Mouse (Mus musculus): ENCODE results near the gene Nadk. TPM values are rescaled to one million over a fixed set of nuclear protein-coding genes. Genes with fewer than 3 reads are reported as not detected.
A peak's percentile ranks its signal among the peaks of the same experiment; 100 is the strongest.

The Nadk gene
- polyA plus RNA-seq, 1 experiment = 141 TPM

- Histone ChIP-seq H3K27me3 (replicated peaks; ENCODE audit: control insufficient read depth, insufficient read depth, low read length) (no peaks in the 10 kb centered on the region), H3K4me3 (ENCODE audit: insufficient read depth, low read depth, low read length) (no peak overlapping the region), H3K27ac (ENCODE audit: insufficient read depth, low read depth, low read length) (no peak overlapping the region), H3K4me1 (ENCODE audit: control insufficient read depth, insufficient read depth, low read length) (no peaks in the 10 kb centered on the region), H3K36me3 (ENCODE audit: control insufficient read depth, insufficient read depth, low read length) (no peaks in the 10 kb centered on the region; the same call in none of the 2 replicates)
- TF ChIP-seq POLR2A (IDR thresholded peaks at IDR 0.05; ENCODE audit: low read depth, low read length) (no peak), CTCF (conservative IDR thresholded peaks at IDR 0.05; ENCODE audit: insufficient read depth, insufficient read length, low read depth, low read length) (no peak)
- WGBS = 94% methylated on average over 5 of the region's 5 CpGs
- no peak for DNase-seq
Observed at GRCm38 (mm10) chr4:155618321-155618720, 56.1 kb downstream of the Nadk start.

GRCm38 (mm10) chr4:155624338-155625291, 62.4 kb downstream of the Nadk start, which contains the start of gene Cdk11b:
Gene Cdk11b, plus strand, starts transcription at chr4:155624854.
- WGBS = under 1% methylated on average over 84 of the region's 84 CpGs
- Histone ChIP-seq H3K36me3 (ENCODE audit: control insufficient read depth, insufficient read depth, low read length) (no peaks in the 10 kb centered on the region; the same call in none of the 2 replicates), H3K27me3 (replicated peaks; ENCODE audit: control insufficient read depth, insufficient read depth, low read length) (no peaks in the 10 kb centered on the region), H3K4me1 (ENCODE audit: control insufficient read depth, insufficient read depth, low read length) (peaks cover 2% of the 10 kb centered on the region; the same call in 1 of the 2 replicates), H3K27ac (ENCODE audit: insufficient read depth, low read depth, low read length) (peak within 1 kb of the TSS; percentile 79), H3K4me3 (ENCODE audit: insufficient read depth, low read depth, low read length) (peak within 1 kb of the TSS; percentile 79)
- peak; percentile 98 for DNase-seq
- no peak for TF ChIP-seq CTCF (conservative IDR thresholded peaks at IDR 0.05; ENCODE audit: insufficient read depth, insufficient read length, low read depth, low read length)
- TF ChIP-seq POLR2A (IDR thresholded peaks at IDR 0.05; ENCODE audit: low read depth, low read length) = peak; percentile 54

GRCm38 (mm10) chr4:155630267-155630666, 68.1 kb downstream of the Nadk start:
- peaks cover under 1% of the 10 kb centered on the region; the same call in 1 of the 2 replicates for H3K4me1 ChIP-seq (ENCODE audit: control insufficient read depth, insufficient read depth, low read length)
- H3K36me3 ChIP-seq (ENCODE audit: control insufficient read depth, insufficient read depth, low read length) = peaks cover 6% of the 10 kb centered on the region
- no peaks in the 10 kb centered on the region for H3K27me3 ChIP-seq (replicated peaks; ENCODE audit: control insufficient read depth, insufficient read depth, low read length)
- H3K4me3 ChIP-seq (ENCODE audit: insufficient read depth, low read depth, low read length) = no peak overlapping the region
- TF ChIP-seq POLR2A (IDR thresholded peaks at IDR 0.05; ENCODE audit: low read depth, low read length) = no peak
- no peak for TF ChIP-seq CTCF (conservative IDR thresholded peaks at IDR 0.05; ENCODE audit: insufficient read depth, insufficient read length, low read depth, low read length)
- 65% methylated on average over 6 of the region's 6 CpGs for WGBS
- no peak for DNase-seq
- no peak overlapping the region for H3K27ac ChIP-seq (ENCODE audit: insufficient read depth, low read depth, low read length)

DNA sequence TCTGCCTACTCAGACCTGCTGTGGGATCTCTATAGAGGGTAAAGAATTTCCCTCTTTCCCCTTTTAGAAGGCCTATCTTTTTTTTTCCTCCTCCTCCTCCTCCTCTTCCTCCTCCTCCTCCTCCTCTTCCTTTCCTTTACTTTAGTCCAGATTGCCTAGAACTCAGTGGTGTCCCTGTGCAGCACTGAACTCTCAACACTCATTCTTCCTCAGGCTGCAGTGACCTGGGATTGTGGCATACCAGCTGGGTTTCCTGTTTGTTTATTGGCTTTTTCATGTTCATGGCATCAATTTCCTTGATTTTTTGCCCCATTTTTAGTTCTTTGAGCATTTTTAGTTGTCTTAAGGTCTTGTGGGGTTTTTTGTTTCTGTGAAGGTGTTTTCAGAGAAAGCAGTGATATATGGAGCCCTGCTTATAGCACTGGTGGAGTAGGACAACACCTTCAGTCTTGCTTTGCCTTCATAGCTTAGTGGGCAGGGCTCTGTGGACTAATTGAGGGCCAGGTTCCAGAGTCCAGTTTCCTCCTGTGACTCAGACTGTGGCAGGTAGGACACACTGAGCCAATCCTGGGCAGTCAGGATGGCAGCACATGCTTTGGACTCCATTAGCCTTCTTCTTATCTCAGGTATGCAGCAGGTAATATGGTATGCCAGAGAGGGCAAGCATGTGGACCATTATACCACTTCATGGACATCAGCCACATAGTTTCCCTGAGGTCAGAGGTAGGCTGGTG, 73.8 kb downstream of the Nadk start:
- Histone ChIP-seq H3K4me1 (ENCODE audit: control insufficient read depth, insufficient read depth, low read length) (no peaks in the 10 kb centered on the region; the same call in 1 of the 2 replicates), H3K27me3 (replicated peaks; ENCODE audit: control insufficient read depth, insufficient read depth, low read length) (no peaks in the 10 kb centered on the region), H3K27ac (ENCODE audit: insufficient read depth, low read depth, low read length) (no peak overlapping the region), H3K36me3 (ENCODE audit: control insufficient read depth, insufficient read depth, low read length) (peaks cover 18% of the 10 kb centered on the region), H3K4me3 (ENCODE audit: insufficient read depth, low read depth, low read length) (no peak overlapping the region)
- no peak for TF ChIP-seq POLR2A (IDR thresholded peaks at IDR 0.05; ENCODE audit: low read depth, low read length)
- TF ChIP-seq CTCF (conservative IDR thresholded peaks at IDR 0.05; ENCODE audit: insufficient read depth, insufficient read length, low read depth, low read length) = no peak
- peak; percentile 58 for DNase-seq

Other genes starting within 250 kb of the Nadk start
- gene Prkcz, start 201.0 kb upstream of the Nadk start, polyA plus RNA-seq (2012; rRNA removed) = 80.1 and 84.5 TPM in 2 replicates
- gene Gabrd, start 164.3 kb upstream of the Nadk start, polyA plus RNA-seq (2012; rRNA removed) = 0.47 and 0.56 TPM in 2 replicates
- 0.27 and 0.42 TPM in 2 replicates for gene Cfap74, start 153.2 kb upstream of the Nadk start, polyA plus RNA-seq (2012; rRNA removed)
- gene Tmem52, start 93.3 kb upstream of the Nadk start, polyA plus RNA-seq (2012; rRNA removed) = 14.7 and 15.7 TPM in 2 replicates
- 399 and 462 TPM in 2 replicates for gene Gnb1, start 71.0 kb upstream of the Nadk start, polyA plus RNA-seq (2012; rRNA removed)
- gene Slc35e2, start 39.0 kb downstream of the Nadk start, polyA plus RNA-seq (2012; rRNA removed) = 7.5 and 7.9 TPM in 2 replicates
- gene Cdk11b, start 62.5 kb downstream of the Nadk start, polyA plus RNA-seq (2012; rRNA removed) = 19.2 and 24.8 TPM in 2 replicates
- gene Gm10563, start 83.0 kb downstream of the Nadk start, polyA plus RNA-seq (2012; rRNA removed) = not detected in 2 replicates
- gene Mmp23, start 91.0 kb downstream of the Nadk start, polyA plus RNA-seq (2012; rRNA removed) = 22.4 and 28.0 TPM in 2 replicates
- gene Mib2, start 106.8 kb downstream of the Nadk start, polyA plus RNA-seq (2012; rRNA removed) = 57.7 and 72.6 TPM in 2 replicates
- 9.8 and 10.6 TPM in 2 replicates for gene Fndc10, start 132.0 kb downstream of the Nadk start, polyA plus RNA-seq (2012; rRNA removed)
- gene Ssu72, start 142.4 kb downstream of the Nadk start, polyA plus RNA-seq (2012; rRNA removed) = 81.9 and 101 TPM in 2 replicates
- 0.67 TPM in 2 replicates for gene Tmem240, start 172.4 kb downstream of the Nadk start, polyA plus RNA-seq (2012; rRNA removed)
- 130 and 145 TPM in 2 replicates for gene Atad3a, start 198.7 kb downstream of the Nadk start, polyA plus RNA-seq (2012; rRNA removed)
- gene Vwa1, start 212.3 kb downstream of the Nadk start, polyA plus RNA-seq (2012; rRNA removed) = 21.8 and 27.2 TPM in 2 replicates
- gene Tmem88b, start 223.5 kb downstream of the Nadk start, polyA plus RNA-seq (2012; rRNA removed) = 1.8 and 2.4 TPM in 2 replicates
- 2.8 and 3.2 TPM in 2 replicates for gene Ankrd65, start 228.1 kb downstream of the Nadk start, polyA plus RNA-seq (2012; rRNA removed)
- 83.1 and 91.1 TPM in 2 replicates for gene Mrpl20, start 240.5 kb downstream of the Nadk start, polyA plus RNA-seq (2012; rRNA removed)

Data from kidney, adult 2 months (tissue).